Mouse (Mus musculus): ENCODE measurements around the gene Fam219b. TPM values are rescaled to one million over a fixed set of nuclear protein-coding genes. Genes with fewer than 3 reads are reported as not detected.

Gene Fam219b
- 25.2 and 29.2 TPM in 2 replicates for total RNA-seq (2021)
- long read RNA-seq, transcript Fam219b-201 (4 exons, 3,001 nt), result minor isoform, 13 of 43 reads
- long read RNA-seq, transcript Fam219b-202 (5 exons, 3,017 nt), result major isoform, 24 of 43 reads
- long read RNA-seq, partial matches to known transcripts, result 0 of 43 reads
- long read RNA-seq, other reads (novel, unspliced or antisense), result 6 of 43 reads

DNA sequence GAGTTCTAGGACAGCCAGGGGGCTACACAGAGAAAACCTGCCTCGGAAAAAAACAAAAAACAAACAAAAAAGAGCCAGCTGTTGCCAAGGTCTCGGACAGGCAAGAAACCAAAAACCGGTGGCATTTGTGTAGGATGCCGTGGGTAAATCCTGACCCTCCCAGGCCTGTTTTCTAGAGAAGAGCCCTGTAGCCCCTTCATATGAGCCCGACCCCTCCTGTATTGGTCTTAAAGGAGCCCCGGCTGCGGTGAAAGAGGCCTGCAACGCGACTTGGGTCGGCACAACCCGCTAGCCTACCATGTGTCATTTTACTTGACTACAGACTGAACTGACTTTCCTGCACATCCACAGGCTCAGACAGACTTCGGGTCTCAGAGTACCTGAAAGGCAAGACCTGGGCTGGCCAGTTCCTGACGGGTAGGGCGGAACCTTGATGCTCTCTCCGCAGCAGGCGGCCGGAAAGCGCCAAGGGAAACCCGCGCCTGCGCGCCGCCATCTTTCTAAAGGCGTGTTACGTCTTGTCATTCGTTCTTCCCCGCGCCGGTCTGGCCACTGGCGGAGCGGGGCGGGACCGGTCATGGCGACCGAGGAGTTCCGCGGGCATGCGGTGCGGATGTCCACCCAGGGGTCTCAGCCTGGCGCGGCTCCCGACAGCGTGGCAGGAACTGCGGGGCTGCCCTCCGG lies at the start of gene Fam219b:
Gene Fam219b (plus strand): TSS at position 485 of the 684 bp plus-strand sequence.
- DNase-seq, result peak; percentile 93

GRCm38 (mm10) chr9:57487807-57488206 lies 49.5 kb upstream of the Fam219b start:
- no peak for DNase-seq

DNA sequence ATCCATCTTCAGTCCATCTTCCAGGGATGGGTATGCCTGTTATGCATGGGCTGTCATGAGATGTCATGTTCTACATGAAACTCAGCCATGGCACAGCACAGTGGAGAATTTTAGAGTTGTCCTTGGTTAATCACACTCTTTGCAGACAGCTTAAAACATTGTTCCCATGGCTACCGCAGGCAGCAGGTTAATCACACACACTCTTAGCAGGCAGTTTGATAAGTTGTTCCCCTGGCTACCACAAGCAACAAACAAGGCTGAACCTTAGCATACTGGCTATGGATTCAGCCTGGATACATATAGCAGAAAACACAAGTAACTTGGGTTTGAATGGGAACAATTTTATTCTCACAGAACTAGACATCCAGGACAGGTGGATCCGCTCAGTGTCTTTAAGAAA lies 43.8 kb upstream of the Fam219b start:
- DNase-seq, result no peak

DNA sequence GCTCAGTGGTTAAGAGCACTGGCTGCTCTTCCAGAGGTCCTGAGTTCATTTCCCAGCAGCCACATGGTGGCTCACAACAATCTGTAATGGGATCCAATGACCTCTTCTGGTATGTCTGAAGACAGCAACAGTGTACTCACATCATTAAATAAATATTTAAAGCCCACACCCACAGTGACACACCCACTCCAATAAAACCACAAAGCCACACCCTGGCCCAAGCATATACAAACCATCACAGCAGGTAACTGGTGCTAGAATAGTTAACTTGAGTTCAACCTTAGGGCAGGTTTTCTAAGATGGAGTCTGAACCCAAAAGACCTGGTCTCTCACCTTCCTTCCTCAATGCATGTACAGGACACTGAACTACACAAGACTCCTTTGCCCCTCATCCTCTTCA lies 42.4 kb upstream of the Fam219b start:
- no peak for DNase-seq

DNA sequence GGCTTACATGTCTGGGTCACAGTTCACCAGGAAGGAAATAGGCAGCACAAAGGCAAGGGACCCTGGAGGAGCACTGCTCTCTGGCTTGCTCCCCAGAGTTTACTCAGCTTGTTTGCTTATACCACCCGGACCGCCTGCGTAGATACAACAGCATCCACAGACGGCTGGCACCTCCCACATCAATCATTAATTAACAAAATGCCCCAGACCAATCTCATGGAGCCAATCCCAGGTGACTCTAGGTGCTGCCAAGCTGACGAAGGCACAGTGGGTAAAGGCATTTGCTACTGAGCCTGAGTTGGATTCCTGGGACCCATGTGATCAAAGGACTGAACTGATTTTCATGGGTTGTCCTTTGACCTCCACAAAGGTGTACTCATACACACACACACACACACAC lies 40.1 kb upstream of the Fam219b start:
- DNase-seq, result no peak

DNA sequence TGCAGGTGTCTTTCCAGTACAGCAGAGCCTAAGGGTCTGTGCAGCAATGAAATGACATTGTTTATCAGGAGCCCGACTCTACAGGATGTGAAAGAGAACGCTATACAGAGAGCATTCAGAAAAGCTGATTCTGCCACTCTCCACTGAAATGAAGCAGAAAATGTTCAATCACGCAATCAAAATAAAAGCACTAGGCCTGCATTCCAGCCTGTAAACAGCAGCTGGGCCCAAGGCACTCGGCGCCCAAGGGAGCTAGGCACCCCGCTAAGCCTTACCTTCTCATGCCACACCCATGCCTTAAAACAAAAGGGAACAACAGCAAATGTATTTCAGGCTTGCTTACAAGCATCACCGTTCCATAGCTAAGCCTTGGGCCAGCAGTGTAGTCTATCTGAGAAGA lies 38.8 kb upstream of the Fam219b start:
- DNase-seq, result no peak

DNA sequence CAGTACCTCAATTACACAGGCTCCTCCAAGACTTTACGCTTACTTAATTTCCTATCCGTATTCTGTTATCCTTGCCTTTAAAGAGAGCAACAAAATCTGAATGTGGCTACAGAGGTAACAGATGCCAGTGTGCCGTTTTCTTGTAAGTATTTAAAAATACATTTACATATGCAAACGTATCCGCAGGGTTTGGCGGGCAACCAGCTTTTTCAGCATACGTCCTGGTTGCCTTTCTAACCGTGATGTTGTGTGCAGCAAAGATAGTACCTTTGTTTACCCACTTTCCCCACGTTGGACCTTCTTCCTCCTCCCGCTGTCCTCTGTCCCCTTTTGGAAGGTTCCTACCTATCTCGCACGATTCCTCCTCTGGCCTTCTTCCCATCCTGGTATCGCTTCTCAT lies 35.9 kb upstream of the Fam219b start:
- no peak for DNase-seq

GRCm38 (mm10) chr9:57501861-57502260 lies 35.5 kb upstream of the Fam219b start:
- no peak for DNase-seq

DNA sequence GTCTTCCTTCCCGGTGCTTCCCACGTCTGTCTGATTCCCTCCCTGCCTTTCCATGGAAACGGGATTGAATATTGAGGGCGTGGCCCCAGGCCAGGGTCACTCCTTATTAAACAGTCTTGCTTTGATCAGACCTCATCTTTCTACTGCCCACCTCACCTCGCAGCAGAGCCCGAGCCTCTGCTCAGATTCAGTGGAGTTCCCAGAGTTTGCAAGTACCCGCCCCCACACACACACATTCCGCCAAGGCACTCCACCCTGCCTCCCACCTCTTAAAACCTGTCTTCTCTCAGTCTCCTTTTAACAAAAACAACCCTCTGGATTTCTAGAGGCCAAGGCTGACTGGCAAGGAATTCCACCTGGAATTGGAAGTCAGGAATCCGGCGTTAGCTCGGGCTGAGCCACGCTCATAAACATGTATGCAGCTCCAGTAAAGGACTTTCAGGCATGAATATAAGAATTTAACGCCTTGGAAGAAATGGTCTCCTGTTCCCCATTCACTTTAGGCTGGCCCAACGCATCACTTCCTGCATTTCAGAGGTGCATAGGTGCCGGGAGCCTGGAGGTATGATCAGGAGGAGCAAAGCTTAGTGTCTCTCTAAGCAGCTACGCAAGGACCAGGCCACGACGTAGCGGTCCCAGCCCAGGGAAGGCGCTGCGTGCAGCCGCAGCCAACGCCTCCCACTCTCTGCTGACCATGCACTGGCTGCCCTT lies 34.3 kb upstream of the Fam219b start:
- DNase-seq, result no peak

DNA sequence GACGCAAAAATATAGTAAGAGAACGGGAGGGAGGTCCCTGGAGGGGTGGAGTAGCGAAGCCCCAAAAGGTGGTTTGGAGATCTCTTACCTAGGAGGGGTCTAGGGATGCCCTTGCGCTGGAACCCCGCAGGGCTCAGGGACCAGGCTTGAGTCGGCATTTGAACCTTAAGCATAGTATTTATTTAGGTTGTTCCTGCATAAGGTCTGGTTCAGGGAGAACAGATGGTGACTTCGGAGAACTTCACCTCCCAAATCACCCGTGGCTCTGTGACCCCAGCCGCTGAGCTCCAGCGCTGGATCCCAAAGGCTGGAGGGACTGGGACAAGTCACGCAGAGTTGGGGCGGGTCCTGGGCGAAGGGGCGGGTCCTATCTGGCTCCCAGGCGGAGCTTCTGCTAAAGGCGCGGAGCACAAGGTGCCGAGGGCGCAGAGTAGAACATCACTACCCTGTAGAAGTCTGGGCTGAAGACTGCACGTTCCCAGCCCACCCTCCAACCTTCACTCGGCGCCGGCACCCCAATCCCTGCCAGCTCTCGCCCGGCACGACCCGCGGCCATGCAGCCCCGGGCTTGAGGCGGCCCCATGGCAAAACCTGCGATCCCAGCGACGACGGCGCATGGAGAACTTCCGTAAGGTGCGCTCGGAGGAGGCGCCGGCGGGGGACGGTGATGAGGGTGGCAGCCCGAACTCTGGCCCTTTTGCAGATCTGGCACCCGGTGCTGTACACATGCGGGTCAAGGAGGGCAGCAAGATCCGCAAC lies 33.5 kb upstream of the Fam219b start, which contains the start of gene Rpp25:
Gene Rpp25 (plus strand): TSS at position 405 of the 759 bp plus-strand sequence.
- DNase-seq, result peak; percentile 79

DNA sequence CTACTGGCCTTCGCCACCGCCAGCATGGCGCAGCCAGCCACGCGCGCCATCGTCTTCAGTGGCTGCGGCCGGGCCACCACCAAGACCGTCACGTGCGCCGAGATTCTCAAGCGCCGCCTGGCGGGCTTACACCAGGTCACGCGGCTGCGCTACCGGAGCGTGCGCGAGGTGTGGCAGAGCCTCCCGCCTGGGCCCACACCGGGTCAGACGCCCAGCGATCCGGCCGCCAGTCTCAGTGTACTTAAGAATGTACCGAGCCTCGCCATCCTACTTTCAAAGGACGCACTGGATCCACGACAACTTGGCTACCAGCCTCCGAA lies 33.0 kb upstream of the Fam219b start:
- peak; percentile 62 for DNase-seq

DNA sequence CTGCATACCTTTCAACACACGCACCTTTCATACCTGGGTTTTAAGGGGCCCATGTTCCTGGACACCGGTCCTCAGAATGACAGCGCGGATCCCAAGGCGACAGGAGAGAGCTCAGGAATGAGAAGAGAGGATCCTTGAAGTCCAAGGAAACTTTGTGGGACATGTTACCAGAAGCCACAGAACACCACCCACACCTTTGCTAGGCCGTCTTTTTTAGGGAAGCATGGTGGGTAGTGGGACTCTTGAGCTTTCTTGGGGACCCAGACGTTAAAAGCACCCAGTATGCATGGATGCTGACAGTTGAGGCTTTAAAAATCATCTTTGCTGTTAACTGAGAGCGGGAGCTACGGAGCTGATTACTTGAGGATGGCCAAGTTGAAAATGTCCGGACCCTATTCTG lies 32.4 kb upstream of the Fam219b start:
- DNase-seq, result no peak

DNA sequence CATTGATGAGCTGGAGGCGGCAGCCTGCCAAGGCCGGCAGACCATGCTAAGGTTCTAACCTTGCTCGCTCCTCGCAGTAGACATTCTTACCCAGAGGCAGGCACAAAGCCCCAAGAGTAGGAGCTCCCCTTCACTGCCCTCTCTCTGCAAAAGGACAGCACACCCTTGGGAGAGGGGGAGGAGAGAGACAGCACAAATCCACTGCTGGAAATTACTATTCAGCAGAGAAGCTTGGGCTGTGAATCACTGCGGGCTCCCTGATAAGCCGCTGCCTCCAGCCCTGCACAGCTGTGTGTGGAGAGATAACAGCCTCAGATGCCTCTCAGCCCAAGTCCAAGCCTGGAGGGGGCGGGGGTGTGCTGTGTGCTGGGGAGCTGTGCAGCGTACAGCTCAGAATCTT lies 31.6 kb upstream of the Fam219b start:
- peak; percentile 65 for DNase-seq

DNA sequence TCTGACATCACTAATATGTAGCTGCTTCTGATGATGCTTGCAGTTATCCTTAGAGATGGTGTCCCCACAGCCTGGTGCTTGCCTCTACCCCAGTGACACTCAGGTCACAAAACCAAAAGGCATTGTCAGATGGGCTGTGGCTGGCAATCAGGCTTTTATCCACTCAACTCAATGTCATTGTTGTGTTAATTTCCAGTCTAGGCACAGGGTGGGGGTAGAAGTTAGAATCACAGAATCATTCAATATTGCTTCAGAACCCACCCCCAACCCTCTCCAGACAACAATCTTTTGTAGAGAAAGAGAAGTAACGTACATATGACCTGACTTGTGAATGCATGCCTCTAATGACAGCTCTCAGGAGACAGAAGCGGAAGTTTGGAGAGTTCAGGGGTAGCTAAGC lies 26.8 kb upstream of the Fam219b start:
- no peak for DNase-seq

GRCm38 (mm10) chr9:57517113-57517512 lies 20.2 kb upstream of the Fam219b start:
- peak; percentile 45 for DNase-seq

GRCm38 (mm10) chr9:57520375-57521055 lies 16.8 kb upstream of the Fam219b start:
- DNase-seq, result no peak

- DNase-seq, result peak; percentile 96
Measured at GRCm38 (mm10) chr9:57521056-57521911, 16.0 kb upstream of the Fam219b start, which contains the start of gene Cox5a. Gene Cox5a, plus strand, starts transcription at chr9:57521274.

DNA sequence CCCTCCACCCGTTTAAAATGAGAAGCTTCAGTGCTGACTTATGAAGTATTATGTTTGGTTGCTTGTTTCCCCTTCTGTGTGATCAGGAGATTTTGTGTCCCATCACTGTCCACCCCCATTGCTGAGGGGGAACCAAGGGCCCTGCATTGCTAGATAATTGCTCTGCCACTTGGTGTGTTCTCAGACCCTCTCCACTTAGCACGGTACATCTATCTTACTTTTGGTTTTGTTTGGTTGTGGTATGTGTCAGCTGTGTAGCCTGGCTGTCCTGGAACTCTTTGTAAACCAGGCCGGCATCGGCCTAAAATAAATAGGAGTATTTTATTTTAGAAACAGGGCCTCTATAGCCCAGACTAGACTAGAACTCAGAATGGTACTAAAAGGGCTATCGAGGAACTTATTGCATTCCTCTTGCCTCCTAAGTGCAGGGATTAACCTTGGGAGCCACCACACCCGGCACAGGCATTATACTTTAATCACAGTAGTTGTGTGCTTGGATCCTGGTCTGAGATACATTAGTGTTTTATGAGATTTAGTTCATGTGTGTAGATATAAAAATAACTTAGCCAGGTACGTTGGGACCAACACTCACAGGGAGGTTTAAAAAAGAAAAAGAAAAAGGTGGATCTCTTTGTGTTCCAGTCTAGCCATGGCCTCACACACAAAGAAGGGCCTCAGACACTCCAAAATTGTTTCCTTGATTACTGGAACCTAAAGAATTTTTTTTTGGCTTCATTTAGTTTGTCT lies 15.0 kb upstream of the Fam219b start:
- DNase-seq, result no peak

GRCm38 (mm10) chr9:57522861-57523246 lies 14.5 kb upstream of the Fam219b start:
- no peak for DNase-seq

GRCm38 (mm10) chr9:57523754-57524153 lies 13.6 kb upstream of the Fam219b start:
- DNase-seq, result no peak

- no peak for DNase-seq
Measured at GRCm38 (mm10) chr9:57524439-57524838, 12.9 kb upstream of the Fam219b start.
